Mouse (Mus musculus): Measurements from ENCODE around the gene Sytl3. TPM values are rescaled to one million over a fixed set of nuclear protein-coding genes. Genes with fewer than 3 reads are reported as not detected.

The Sytl3 gene
- polyA plus RNA-seq, 1 experiment from 2014 or later = 0.13 TPM

DNA sequence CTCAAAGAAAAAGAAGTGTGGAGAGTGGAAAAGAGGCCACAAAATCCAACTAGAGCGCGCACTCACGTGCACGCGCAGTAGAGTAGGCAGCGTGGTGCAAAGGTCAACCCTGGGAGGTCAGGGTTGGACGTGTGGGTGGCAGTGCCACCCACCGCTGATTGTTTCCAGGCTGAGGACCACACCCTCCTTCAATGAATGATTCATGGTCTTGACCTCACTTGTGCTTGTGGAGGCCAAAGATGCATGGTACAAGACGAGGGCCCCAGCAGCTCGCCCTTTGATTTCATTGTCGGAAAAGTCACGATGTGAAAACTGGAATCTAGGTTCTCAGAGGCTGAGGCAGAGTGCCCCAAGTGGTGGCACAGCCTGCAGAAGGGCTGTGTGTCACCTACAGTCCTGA lies 72.7 kb downstream of the Sytl3 start:
- WGBS = 88% methylated on average over 12 of the region's 12 CpGs
- Histone ChIP-seq H3K4me2 (no peak overlapping the region), H3K4me1 (ENCODE audit: insufficient read depth) (no peaks in the 10 kb centered on the region), H3K4me3 (ENCODE audit: low read depth, low read length) (no peak overlapping the region), H3K27me3 (ENCODE audit: insufficient read depth, low read length) (no peaks in the 10 kb centered on the region), H3K27ac (ENCODE audit: low read depth) (no peak overlapping the region), H3K9me3 (ENCODE audit: low read depth, low read length) (no peaks in the 10 kb centered on the region), H3K36me3 (ENCODE audit: insufficient read depth) (no peaks in the 10 kb centered on the region), H3K9ac (no peak overlapping the region)
- DNase-seq (no peak), ATAC-seq (ENCODE audit: insufficient read depth) (no peak)
- TF ChIP-seq CTCF (IDR thresholded peaks at IDR 0.05; ENCODE audit: low read depth) = no peak

DNA sequence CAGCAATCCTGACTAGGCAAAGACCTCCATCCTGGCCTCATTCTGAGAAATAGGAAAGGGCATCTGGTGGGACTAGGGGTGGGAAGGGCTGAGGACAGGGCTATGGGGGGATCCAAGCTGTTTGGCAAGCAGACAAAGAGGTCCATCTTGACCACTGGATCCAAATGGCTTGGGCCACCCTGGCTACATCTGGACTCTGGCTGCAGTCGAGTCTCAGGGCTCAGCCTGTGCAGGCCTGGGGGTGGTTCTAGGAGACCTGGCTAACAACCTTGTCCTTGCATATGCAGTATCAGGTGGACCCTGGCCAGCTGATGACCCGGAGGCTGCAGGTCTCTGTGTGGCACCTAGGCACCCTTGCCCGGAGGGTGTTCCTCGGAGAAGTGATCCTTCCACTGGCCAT lies 73.8 kb downstream of the Sytl3 start:
- Histone ChIP-seq H3K4me1 (ENCODE audit: insufficient read depth) (no peaks in the 10 kb centered on the region), H3K9me3 (ENCODE audit: low read depth, low read length) (no peaks in the 10 kb centered on the region), H3K4me3 (ENCODE audit: low read depth, low read length) (no peak overlapping the region), H3K27me3 (ENCODE audit: insufficient read depth, low read length) (no peaks in the 10 kb centered on the region), H3K36me3 (ENCODE audit: insufficient read depth) (no peaks in the 10 kb centered on the region), H3K4me2 (no peak overlapping the region), H3K9ac (no peak overlapping the region), H3K27ac (ENCODE audit: low read depth) (no peak overlapping the region)
- ATAC-seq (ENCODE audit: insufficient read depth) (no peak), DNase-seq (no peak)
- 90% methylated on average over 4 of the region's 4 CpGs for WGBS
- no peak for TF ChIP-seq CTCF (IDR thresholded peaks at IDR 0.05; ENCODE audit: low read depth)

DNA sequence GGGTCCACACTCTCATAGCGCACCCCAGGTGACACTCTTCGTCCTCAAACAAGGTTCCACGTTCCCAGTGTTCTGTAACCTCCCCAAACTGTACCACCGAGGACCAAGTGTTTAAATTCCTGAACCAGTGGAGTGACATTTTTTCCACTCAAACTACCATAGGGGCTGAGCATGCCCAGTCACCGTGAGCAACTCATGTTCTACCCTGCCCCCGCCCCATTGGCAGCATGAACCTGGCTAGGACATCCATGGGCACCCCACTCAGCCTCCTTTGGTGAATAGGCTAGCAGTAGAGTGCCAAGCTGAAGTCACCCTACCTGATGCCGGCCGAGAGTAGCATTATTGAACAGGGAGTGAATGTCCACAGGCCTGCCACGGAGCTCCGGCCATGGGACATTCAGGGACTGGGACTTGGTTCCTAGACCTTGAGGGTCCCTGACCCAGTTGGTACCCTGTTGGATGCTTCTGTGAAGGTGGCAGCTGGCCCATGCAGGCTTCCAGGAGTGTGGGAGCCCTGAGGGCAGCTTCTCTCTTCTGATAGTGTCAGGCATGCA lies 74.5 kb downstream of the Sytl3 start:
- Histone ChIP-seq H3K27me3 (ENCODE audit: insufficient read depth, low read length) (no peaks in the 10 kb centered on the region), H3K4me1 (ENCODE audit: insufficient read depth) (no peaks in the 10 kb centered on the region), H3K36me3 (ENCODE audit: insufficient read depth) (peaks cover 7% of the 10 kb centered on the region; the same call in 1 of the 2 replicates), H3K4me3 (ENCODE audit: low read depth, low read length) (no peak overlapping the region), H3K9ac (no peak overlapping the region), H3K9me3 (ENCODE audit: low read depth, low read length) (no peaks in the 10 kb centered on the region), H3K27ac (ENCODE audit: low read depth) (no peak overlapping the region), H3K4me2 (no peak overlapping the region)
- 86% methylated on average over 10 of the region's 10 CpGs for WGBS
- TF ChIP-seq CTCF (IDR thresholded peaks at IDR 0.05; ENCODE audit: low read depth) = no peak
- ATAC-seq (ENCODE audit: insufficient read depth) (no peak), DNase-seq (no peak)

DNA sequence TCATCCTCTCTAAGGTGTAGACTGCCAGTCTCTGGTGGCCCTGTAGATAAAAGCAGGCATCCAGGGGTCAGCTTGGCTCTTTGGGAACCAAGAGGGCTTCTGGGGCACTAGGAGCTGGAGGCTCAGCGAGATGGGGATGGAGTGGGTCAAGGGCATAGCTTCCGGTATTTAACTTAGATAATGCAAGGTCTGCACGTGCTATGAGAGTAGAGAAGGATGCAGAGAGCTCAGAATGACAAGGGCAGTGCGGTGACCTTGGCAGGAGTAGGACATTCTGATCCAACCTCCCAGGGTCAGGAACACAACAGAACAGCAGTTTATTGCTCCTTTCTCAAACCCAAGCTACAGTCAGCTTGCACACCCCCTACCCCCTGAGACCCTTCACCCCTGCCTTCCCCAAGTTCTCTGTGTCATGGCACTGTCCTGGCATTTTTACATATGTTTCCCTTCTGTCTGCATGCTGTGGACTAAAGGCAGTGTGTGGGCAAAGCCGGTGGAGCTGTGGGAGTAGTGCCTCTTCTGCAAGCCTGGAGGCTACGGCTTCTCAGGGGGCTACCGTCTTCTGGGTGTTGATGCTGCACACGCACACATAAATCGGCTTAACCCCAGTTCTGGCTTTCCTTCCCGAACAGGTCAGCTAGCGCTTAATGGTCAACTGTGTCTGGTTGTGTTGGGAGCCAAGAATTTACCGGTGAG lies 76.0 kb downstream of the Sytl3 start:
- ATAC-seq (ENCODE audit: insufficient read depth) (no peak), DNase-seq (no peak)
- H3K27ac ChIP-seq (ENCODE audit: low read depth) = no peak overlapping the region
- TF ChIP-seq CTCF (IDR thresholded peaks at IDR 0.05; ENCODE audit: low read depth) = no peak
- H3K27me3 ChIP-seq (ENCODE audit: insufficient read depth, low read length) = no peaks in the 10 kb centered on the region
- H3K4me1 ChIP-seq (ENCODE audit: insufficient read depth) = no peaks in the 10 kb centered on the region
- H3K9me3 ChIP-seq (ENCODE audit: low read depth, low read length) = no peaks in the 10 kb centered on the region
- no peak overlapping the region for H3K4me3 ChIP-seq (ENCODE audit: low read depth, low read length)
- H3K36me3 ChIP-seq (ENCODE audit: insufficient read depth) = peaks cover 19% of the 10 kb centered on the region
- no peak overlapping the region for H3K9ac ChIP-seq
- 86% methylated on average over 12 of the region's 12 CpGs for WGBS
- H3K4me2 ChIP-seq = no peak overlapping the region

DNA sequence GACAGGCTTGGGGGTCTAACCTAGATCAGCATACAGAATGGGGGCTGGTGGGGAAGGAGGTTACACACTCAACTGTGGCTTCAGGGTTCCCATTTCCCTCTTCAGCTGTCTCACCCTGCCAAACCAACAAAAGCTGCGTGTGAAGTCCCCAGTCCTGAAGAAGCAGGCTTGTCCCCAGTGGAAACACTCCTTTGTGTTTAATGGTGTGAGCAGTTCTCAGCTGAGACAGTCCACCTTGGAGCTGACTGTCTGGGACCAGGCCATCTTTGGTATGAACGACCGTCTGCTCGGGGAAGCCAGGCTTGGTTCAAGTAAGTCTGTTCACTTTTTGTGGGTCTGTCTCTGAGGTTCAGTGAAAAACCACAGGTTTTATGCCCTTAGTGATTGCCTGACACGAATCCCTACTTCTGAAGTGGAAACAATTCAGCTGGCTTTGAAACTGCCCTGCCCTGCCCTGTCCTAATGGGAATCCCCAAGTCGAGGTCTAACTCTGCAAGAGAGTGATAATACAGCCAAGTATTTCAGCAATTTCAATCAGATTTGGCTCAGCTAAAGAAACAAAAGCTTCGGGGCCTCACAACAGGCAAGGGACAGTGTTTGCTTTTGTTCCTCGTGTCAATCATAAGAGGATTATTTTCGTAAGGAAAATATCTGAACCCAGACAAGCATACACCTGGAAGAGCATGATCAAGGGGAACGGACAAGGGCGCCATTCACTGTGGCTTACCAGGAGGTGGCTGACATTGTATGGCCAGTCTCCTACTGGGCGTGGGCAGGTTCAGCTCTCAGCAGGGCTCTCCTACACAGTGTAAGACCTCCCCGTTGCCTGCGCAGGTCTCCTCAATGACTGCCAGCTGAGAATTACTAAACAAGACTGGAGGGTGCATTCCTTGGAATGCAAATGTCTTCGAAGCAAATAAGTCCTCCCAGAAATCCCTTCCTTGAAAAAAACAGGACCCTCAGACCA lies 77.7 kb downstream of the Sytl3 start:
- Histone ChIP-seq H3K4me2 (no peak overlapping the region), H3K4me3 (ENCODE audit: low read depth, low read length) (no peak overlapping the region), H3K27me3 (ENCODE audit: insufficient read depth, low read length) (no peaks in the 10 kb centered on the region), H3K4me1 (ENCODE audit: insufficient read depth) (no peaks in the 10 kb centered on the region), H3K9ac (no peak overlapping the region), H3K27ac (ENCODE audit: low read depth) (no peak overlapping the region), H3K36me3 (ENCODE audit: insufficient read depth) (peaks cover 31% of the 10 kb centered on the region), H3K9me3 (ENCODE audit: low read depth, low read length) (no peaks in the 10 kb centered on the region)
- no peak for TF ChIP-seq CTCF (IDR thresholded peaks at IDR 0.05; ENCODE audit: low read depth)
- DNase-seq (no peak), ATAC-seq (ENCODE audit: insufficient read depth) (no peak; the same call in 1 of the 2 replicates)
- WGBS = 51% methylated on average over 15 of the region's 15 CpGs

DNA sequence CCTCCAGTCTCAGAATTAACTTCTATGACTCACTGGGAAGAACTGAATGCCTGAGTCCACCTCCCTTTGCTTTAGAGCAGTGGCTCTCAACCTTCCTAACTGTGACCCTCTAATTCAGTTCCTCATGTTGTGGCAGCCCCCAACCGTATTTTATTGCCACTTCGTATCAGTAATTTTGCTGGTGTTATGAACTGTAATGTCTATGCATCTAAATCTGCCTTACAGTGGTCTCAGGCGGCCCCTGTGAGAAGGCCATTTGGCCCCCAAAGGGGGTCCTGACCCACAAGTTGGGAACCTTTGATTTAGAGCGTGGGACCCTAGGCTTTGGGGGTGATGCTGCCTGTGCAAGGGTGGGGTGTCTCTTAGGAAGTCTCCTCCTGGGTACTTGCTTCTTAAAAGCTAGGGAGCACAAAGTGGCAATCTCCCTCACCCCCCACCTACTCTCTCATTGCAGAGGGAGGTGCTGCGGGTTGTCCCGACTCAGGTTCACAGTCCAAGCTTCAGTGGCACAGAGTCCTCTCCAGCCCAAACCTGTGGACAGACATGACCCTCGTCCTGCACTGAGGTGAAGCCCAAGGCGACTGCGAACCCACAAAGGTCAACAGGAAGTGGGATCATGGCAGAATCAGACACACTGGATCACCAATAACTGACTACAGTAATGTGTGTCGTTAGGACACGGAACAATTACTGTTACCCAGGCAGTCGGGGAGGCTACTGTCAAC lies 78.5 kb downstream of the Sytl3 start:
- no peak for DNase-seq
- Histone ChIP-seq H3K9ac (no peak overlapping the region), H3K9me3 (ENCODE audit: low read depth, low read length) (no peaks in the 10 kb centered on the region), H3K4me1 (ENCODE audit: insufficient read depth) (peaks cover 3% of the 10 kb centered on the region; the same call in 1 of the 2 replicates), H3K36me3 (ENCODE audit: insufficient read depth) (peaks cover 34% of the 10 kb centered on the region), H3K4me2 (no peak overlapping the region), H3K4me3 (ENCODE audit: low read depth, low read length) (no peak overlapping the region), H3K27me3 (ENCODE audit: insufficient read depth, low read length) (no peaks in the 10 kb centered on the region), H3K27ac (ENCODE audit: low read depth) (no peak overlapping the region)
- no peak for ATAC-seq (ENCODE audit: insufficient read depth)
- no peak for TF ChIP-seq CTCF (IDR thresholded peaks at IDR 0.05; ENCODE audit: low read depth)
- WGBS = 73% methylated on average over 12 of the region's 12 CpGs

All from lung, embryonic 14.5 days (tissue).